22 mouse cellular contexts compared by ENCODE assay signal in the genomic region with DNA sequence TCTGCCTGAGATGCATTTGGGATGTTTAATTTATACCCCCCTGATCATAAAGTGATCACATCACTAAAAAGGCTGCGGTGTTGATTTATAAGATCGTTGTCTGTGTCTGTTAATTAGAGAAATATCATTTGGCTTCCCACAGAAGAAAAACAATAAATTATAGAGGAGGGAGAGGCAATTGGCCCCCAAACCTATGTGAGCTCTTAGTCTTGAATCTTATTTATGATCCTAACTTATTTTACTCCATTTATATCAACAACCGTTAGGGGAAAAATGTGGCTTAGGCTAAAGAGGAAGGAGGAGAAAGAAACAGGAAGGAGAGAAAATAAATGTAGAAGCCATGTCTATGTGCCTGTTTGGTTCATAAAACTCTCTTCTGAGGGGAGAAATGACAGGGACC.
A peak's percentile ranks its signal among the peaks of the same experiment; 100 is the strongest.
DNase-seq lines count a peak whose midpoint lies in the region; ATAC-seq and TF ChIP-seq lines count a peak whose summit lies in the region.
"Had no signal": no experiment of that assay in that cellular context is flagged by ENCODE, and none has a peak within 500 bp of the region (broad histone marks: within the 10 kb centered on the region; RNA-seq: fewer than 3 reads in every experiment).

No protein-coding gene starts in this region.

- H3K4me3 ChIP-seq in kidney, embryonic 14.5 days (ENCODE audit: low read length) = no peak overlapping the region
- H3K4me3 ChIP-seq in kidney, embryonic 16.5 days (ENCODE audit: low read length) = no peak overlapping the region
- H3K4me3 ChIP-seq in kidney, adult 2 months (ENCODE audit: insufficient read depth, low read depth, low read length) = no peak overlapping the region
- H3K4me3 ChIP-seq in midbrain, embryonic 11.5 days (ENCODE audit: low read depth, low read length) = no peak overlapping the region
- H3K4me3 ChIP-seq in midbrain, embryonic 16.5 days (ENCODE audit: low read depth, low read length) = no peak overlapping the region
- H3K4me3 ChIP-seq: embryonic facial prominence, embryonic 13.5 days; embryonic facial prominence, embryonic 15.5 days; erythroblast, embryonic 14.5 days; forebrain, embryonic 10.5 days; forebrain, embryonic 12.5 days had no signal

- 0 out of 2 replicates have a peak, but pooled peaks cover 3% of the 10 kb centered on the region for H3K4me1 ChIP-seq in kidney, embryonic 14.5 days (ENCODE audit: control insufficient read depth, insufficient read depth, low read length)
- H3K4me1 ChIP-seq in kidney, embryonic 16.5 days (ENCODE audit: insufficient read depth, low read length) = no peaks in the 10 kb centered on the region
- H3K4me1 ChIP-seq in kidney, adult 2 months (ENCODE audit: control insufficient read depth, insufficient read depth, low read length) = no peaks in the 10 kb centered on the region
- no peaks in the 10 kb centered on the region for H3K4me1 ChIP-seq in midbrain, embryonic 11.5 days (ENCODE audit: control insufficient read depth, insufficient read depth, low read length)
- H3K4me1 ChIP-seq in midbrain, embryonic 16.5 days (ENCODE audit: control insufficient read depth, insufficient read depth, low read length) = no peaks in the 10 kb centered on the region
- H3K4me1 ChIP-seq: embryonic facial prominence, embryonic 13.5 days; embryonic facial prominence, embryonic 15.5 days; forebrain, embryonic 10.5 days; forebrain, embryonic 12.5 days had no signal

- no peak overlapping the region for H3K9ac ChIP-seq in kidney, embryonic 14.5 days (ENCODE audit: low read depth, low read length)
- H3K9ac ChIP-seq in kidney, embryonic 16.5 days (replicated peaks; ENCODE audit: low read length) = no peak overlapping the region
- no peak overlapping the region for H3K9ac ChIP-seq in midbrain, embryonic 11.5 days (ENCODE audit: low read length)
- H3K9ac ChIP-seq in midbrain, embryonic 16.5 days (ENCODE audit: low read depth, low read length) = no peak overlapping the region
- H3K9ac ChIP-seq: embryonic facial prominence, embryonic 13.5 days; embryonic facial prominence, embryonic 15.5 days; forebrain, embryonic 12.5 days had no signal

- H3K27ac ChIP-seq in kidney, embryonic 14.5 days (ENCODE audit: low read depth, low read length) = no peak overlapping the region
- no peak overlapping the region for H3K27ac ChIP-seq in kidney, embryonic 16.5 days (ENCODE audit: low read length)
- no peak overlapping the region for H3K27ac ChIP-seq in kidney, adult 2 months (ENCODE audit: insufficient read depth, low read depth, low read length)
- no peak overlapping the region for H3K27ac ChIP-seq in midbrain, embryonic 11.5 days (ENCODE audit: low read depth, low read length)
- no peak overlapping the region for H3K27ac ChIP-seq in midbrain, embryonic 16.5 days (ENCODE audit: low read length)
- H3K27ac ChIP-seq: embryonic facial prominence, embryonic 13.5 days; embryonic facial prominence, embryonic 15.5 days; forebrain, embryonic 10.5 days; forebrain, embryonic 12.5 days had no signal

- ATAC-seq in kidney, embryonic 14.5 days (ENCODE audit: low FRiP score, low TSS enrichment) = peak; percentile 78
- peak; percentile 42; the same call in 1 of the 2 replicates for ATAC-seq in kidney, embryonic 16.5 days (ENCODE audit: low FRiP score, low TSS enrichment)
- no peak for ATAC-seq in midbrain, embryonic 11.5 days (ENCODE audit: low FRiP score)
- no peak for ATAC-seq in midbrain, embryonic 16.5 days
- ATAC-seq: forebrain, embryonic 14.5 days had no signal

- no peaks in the 10 kb centered on the region for H3K27me3 ChIP-seq in kidney, embryonic 14.5 days (ENCODE audit: control insufficient read depth, insufficient read depth, low read length)
- peaks cover 3% of the 10 kb centered on the region; the same call in 1 of the 2 replicates for H3K27me3 ChIP-seq in kidney, embryonic 16.5 days (ENCODE audit: insufficient read depth, low read length)
- H3K27me3 ChIP-seq in kidney, adult 2 months (replicated peaks; ENCODE audit: control insufficient read depth, insufficient read depth, low read length) = no peaks in the 10 kb centered on the region; the same call in 1 of the 2 replicates
- no peaks in the 10 kb centered on the region for H3K27me3 ChIP-seq in midbrain, embryonic 11.5 days (ENCODE audit: control insufficient read depth, insufficient read depth, low read length)
- H3K27me3 ChIP-seq in midbrain, embryonic 16.5 days (ENCODE audit: control insufficient read depth, insufficient read depth, low read depth, low read length) = no peaks in the 10 kb centered on the region
- H3K27me3 ChIP-seq: forebrain, embryonic 12.5 days had no signal

- no peak overlapping the region for H3K4me2 ChIP-seq in kidney, embryonic 14.5 days (replicated peaks; ENCODE audit: low read depth, low read length)
- H3K4me2 ChIP-seq in kidney, embryonic 16.5 days (replicated peaks; ENCODE audit: low read depth, low read length) = no peak overlapping the region
- H3K4me2 ChIP-seq in midbrain, embryonic 11.5 days = no peak overlapping the region
- H3K4me2 ChIP-seq in midbrain, embryonic 16.5 days (ENCODE audit: low read length) = no peak overlapping the region
- H3K4me2 ChIP-seq: embryonic facial prominence, embryonic 13.5 days; embryonic facial prominence, embryonic 15.5 days; forebrain, embryonic 12.5 days had no signal

- no peak for TF ChIP-seq CTCF in kidney, adult 2 months (conservative IDR thresholded peaks at IDR 0.05; ENCODE audit: insufficient read depth, insufficient read length, low read depth, low read length)

- no peaks in the 10 kb centered on the region for H3K9me3 ChIP-seq in kidney, embryonic 14.5 days (ENCODE audit: control insufficient read depth, low read length)
- no peaks in the 10 kb centered on the region for H3K9me3 ChIP-seq in kidney, embryonic 16.5 days (ENCODE audit: low read length)
- no peaks in the 10 kb centered on the region for H3K9me3 ChIP-seq in midbrain, embryonic 11.5 days (ENCODE audit: control insufficient read depth, low read length)
- no peaks in the 10 kb centered on the region for H3K9me3 ChIP-seq in midbrain, embryonic 16.5 days (replicated peaks; ENCODE audit: control insufficient read depth, low read length, poor library complexity, severe bottlenecking)
- H3K9me3 ChIP-seq: embryonic facial prominence, embryonic 13.5 days; embryonic facial prominence, embryonic 15.5 days; forebrain, embryonic 10.5 days; forebrain, embryonic 12.5 days had no signal

- 42% methylated on average over 3 of the region's 3 CpGs for WGBS in kidney, embryonic 14.5 days
- WGBS in kidney, embryonic 16.5 days = 46% methylated on average over 3 of the region's 3 CpGs
- 51% methylated on average over 3 of the region's 3 CpGs for WGBS in kidney, adult 2 months
- WGBS in midbrain, embryonic 11.5 days = 92% methylated on average over 3 of the region's 3 CpGs
- 92% methylated on average over 3 of the region's 3 CpGs for WGBS in midbrain, embryonic 16.5 days

- no peak for DNase-seq in kidney, adult 11 months
- DNase-seq in kidney, adult 2 months = no peak
- peak; percentile 33 for DNase-seq in midbrain, embryonic 11.5 days (ENCODE audit: low spot score, missing footprints)
- DNase-seq: adrenal gland, adult 2 months; adrenal gland, postnatal 10 days; adrenal gland, postnatal 25 days; cerebellum, adult 11 months; cerebellum, adult 18-20 months; cerebellum, adult 8-10 months; cerebellum, adult 9-11 months; cerebellum, postnatal 14 days; cerebellum, postnatal 36 days; embryo, embryonic 11 days had no signal

- no peaks in the 10 kb centered on the region for H3K36me3 ChIP-seq in kidney, embryonic 14.5 days (ENCODE audit: control insufficient read depth, insufficient read depth, low read length)
- no peaks in the 10 kb centered on the region for H3K36me3 ChIP-seq in kidney, embryonic 16.5 days (ENCODE audit: insufficient read depth, low read length)
- no peaks in the 10 kb centered on the region for H3K36me3 ChIP-seq in kidney, adult 2 months (ENCODE audit: control insufficient read depth, insufficient read depth, low read length)
- no peaks in the 10 kb centered on the region for H3K36me3 ChIP-seq in midbrain, embryonic 11.5 days (ENCODE audit: control insufficient read depth, insufficient read depth, low read length)
- no peaks in the 10 kb centered on the region for H3K36me3 ChIP-seq in midbrain, embryonic 16.5 days (ENCODE audit: control insufficient read depth, insufficient read depth, low read length)
- H3K36me3 ChIP-seq: embryonic facial prominence, embryonic 13.5 days; embryonic facial prominence, embryonic 15.5 days; forebrain, embryonic 10.5 days; forebrain, embryonic 12.5 days had no signal

- TF ChIP-seq POLR2A in kidney, adult 2 months (IDR thresholded peaks at IDR 0.05; ENCODE audit: low read depth, low read length) = no peak

Comparison
In these comparisons a context has a peak if more than half of its experiments do, and no peak if none do; other contexts are left out.
1. ATAC-seq: peak in kidney, embryonic 14.5 days (single experiment) and kidney, embryonic 16.5 days (single experiment); none in midbrain, embryonic 11.5 days (single experiment) and midbrain, embryonic 16.5 days (single experiment).